Mouse (Mus musculus) forebrain, embryonic 14.5 days (tissue): ENCODE measurements around the gene Gm10260. TPM values are rescaled to one million over a fixed set of nuclear protein-coding genes. Genes with fewer than 3 reads are reported as not detected.

ENCODE experiments used
- ATAC-seq: fragments of 200-750 bp; cut with Nextera tagmentation; 2 replicates; pipeline ENCODE4 v1.8.0; 2017; ENCODE audit warnings: mild to moderate bottlenecking, moderate library complexity
- DNase-seq: peaks from one replicate; pipeline ENCODE4 v3.0.0-alpha.2; 2015; ENCODE audit warnings: low spot score
- H3K27ac ChIP-seq: fragments of 300-500 bp; sonication (generic); 2 replicates; pipeline ENCODE4 v1.5.1; 2014; ENCODE audit warnings: low read depth, mild to moderate bottlenecking, control low read depth, low read length, moderate library complexity
- H3K27me3 ChIP-seq: fragments of 300-500 bp; sonication (generic); replicated peaks from 2 replicates; pipeline ENCODE4 v1.6.1; 2014; ENCODE audit warnings: low read length, control low read depth, mixed read lengths; ENCODE audit not compliant: control insufficient read depth, insufficient read depth
- H3K36me3 ChIP-seq: fragments of 300-500 bp; sonication (generic); 2 replicates; pipeline ENCODE4 v1.6.1; 2014; ENCODE audit warnings: low read length, control low read depth; ENCODE audit not compliant: control insufficient read depth, insufficient read depth
- H3K4me1 ChIP-seq: fragments of 300-500 bp; sonication (generic); 2 replicates; pipeline ENCODE4 v1.6.1; 2014; ENCODE audit warnings: antibody characterized with exemption, low read length, control low read depth; ENCODE audit not compliant: control insufficient read depth, insufficient read depth
- H3K4me2 ChIP-seq: fragments of 300-500 bp; sonication (generic); 2 replicates; pipeline ENCODE4 v1.6.1; 2014; ENCODE audit warnings: mild to moderate bottlenecking, control low read depth, low read length
- H3K4me3 ChIP-seq: fragments of 300-500 bp; sonication (generic); 2 replicates; pipeline ENCODE4 v1.5.1; 2014; ENCODE audit warnings: low read depth, low read length, control low read depth
- H3K9ac ChIP-seq: fragments of 300-500 bp; sonication (generic); 2 replicates; pipeline ENCODE4 v1.6.1; 2014; ENCODE audit warnings: mild to moderate bottlenecking, low read length, control low read depth, moderate library complexity
- H3K9me3 ChIP-seq: fragments of 300-500 bp; sonication (generic); replicated peaks from 2 replicates; pipeline ENCODE4 v1.6.1; 2016; ENCODE audit warnings: low read length, control low read depth, mixed read lengths; ENCODE audit not compliant: control insufficient read depth
- WGBS: fragments of 180-500 bp; shearing (Covaris S2); extraction: QIAGEN DNeasy Blood & Tissue Kit; methylation state at CpG from one replicate; pipeline ENCODE4 v1.1.7; 2014; 5-methylcytosine and 5-hydroxymethylcytosine counted together
- polyA plus RNA-seq: library from polyadenylated mRNA; unstranded; fragments of >200 nt; fragmentation: Nextera tagmentation; extraction: Ambion mirVana; gene quantifications from 2 replicates; pipeline ENCODE4 v1.2.1, GENCODE M21; 2014

Gm10260 gene
- polyA plus RNA-seq, 1 experiment from 2014 or later = 2.9 TPM

GRCm38 (mm10) chr13:97785167-97785835 lies 24.9 kb upstream of the Gm10260 start:
- no peak for DNase-seq
- Histone ChIP-seq H3K4me3 (no peak overlapping the region), H3K9ac (no peak overlapping the region), H3K36me3 (no peaks in the 10 kb centered on the region), H3K4me2 (no peak overlapping the region), H3K27ac (no peak overlapping the region), H3K27me3 (no peaks in the 10 kb centered on the region), H3K9me3 (no peaks in the 10 kb centered on the region), H3K4me1 (no peaks in the 10 kb centered on the region)
- WGBS = 73% methylated on average over 10 of the region's 10 CpGs
- no peak for ATAC-seq

GRCm38 (mm10) chr13:97783423-97784143 lies 23.2 kb upstream of the Gm10260 start:
- DNase-seq (no peak), ATAC-seq (no peak)
- no peaks in the 10 kb centered on the region for H3K36me3 ChIP-seq
- H3K9ac ChIP-seq = no peak overlapping the region
- H3K4me1 ChIP-seq = no peaks in the 10 kb centered on the region
- H3K9me3 ChIP-seq = no peaks in the 10 kb centered on the region
- WGBS = 91% methylated on average over 8 of the region's 8 CpGs
- no peak overlapping the region for H3K4me2 ChIP-seq
- H3K27ac ChIP-seq = no peak overlapping the region
- no peak overlapping the region for H3K4me3 ChIP-seq
- no peaks in the 10 kb centered on the region for H3K27me3 ChIP-seq

- ATAC-seq = no peak
- Histone ChIP-seq H3K4me1 (no peaks in the 10 kb centered on the region), H3K27ac (no peak overlapping the region), H3K4me3 (no peak overlapping the region), H3K36me3 (no peaks in the 10 kb centered on the region), H3K4me2 (no peak overlapping the region), H3K27me3 (no peaks in the 10 kb centered on the region), H3K9me3 (no peaks in the 10 kb centered on the region), H3K9ac (no peak overlapping the region)
- DNase-seq = no peak
- 48% methylated on average over 7 of the region's 7 CpGs for WGBS
These were observed 21.6 kb upstream of the Gm10260 start for GRCm38 (mm10) chr13:97782063-97782462.

- Histone ChIP-seq H3K4me1 (peaks cover 2% of the 10 kb centered on the region; the same call in 1 of the 2 replicates), H3K9ac (no peak overlapping the region), H3K9me3 (no peaks in the 10 kb centered on the region), H3K36me3 (no peaks in the 10 kb centered on the region), H3K27me3 (no peaks in the 10 kb centered on the region), H3K27ac (no peak overlapping the region), H3K4me3 (no peak overlapping the region), H3K4me2 (no peak overlapping the region)
- ATAC-seq (no peak), DNase-seq (no peak)
- 93% methylated on average over 7 of the region's 7 CpGs for WGBS
These were observed 21.2 kb upstream of the Gm10260 start for GRCm38 (mm10) chr13:97781637-97782036.

GRCm38 (mm10) chr13:97780556-97780955 lies 20.1 kb upstream of the Gm10260 start:
- no peak overlapping the region for H3K27ac ChIP-seq
- ATAC-seq (no peak), DNase-seq (no peak)
- no peaks in the 10 kb centered on the region for H3K27me3 ChIP-seq
- H3K4me3 ChIP-seq = no peak overlapping the region
- 58% methylated on average over 2 of the region's 2 CpGs for WGBS
- H3K36me3 ChIP-seq = no peaks in the 10 kb centered on the region
- H3K4me1 ChIP-seq = peaks cover 4% of the 10 kb centered on the region; the same call in 1 of the 2 replicates
- H3K4me2 ChIP-seq = no peak overlapping the region
- no peak overlapping the region for H3K9ac ChIP-seq
- H3K9me3 ChIP-seq = no peaks in the 10 kb centered on the region

GRCm38 (mm10) chr13:97779657-97780445 lies 19.4 kb upstream of the Gm10260 start:
- no peak for DNase-seq
- H3K4me3 ChIP-seq = no peak overlapping the region
- 85% methylated on average over 8 of the region's 8 CpGs for WGBS
- H3K4me1 ChIP-seq = peaks cover 7% of the 10 kb centered on the region
- no peaks in the 10 kb centered on the region for H3K27me3 ChIP-seq
- no peak for ATAC-seq
- no peak overlapping the region for H3K4me2 ChIP-seq
- H3K27ac ChIP-seq = no peak overlapping the region
- no peaks in the 10 kb centered on the region for H3K9me3 ChIP-seq
- H3K36me3 ChIP-seq = no peaks in the 10 kb centered on the region
- no peak overlapping the region for H3K9ac ChIP-seq

GRCm38 (mm10) chr13:97778698-97779194 lies 18.3 kb upstream of the Gm10260 start:
- DNase-seq (no peak), ATAC-seq (no peak)
- H3K9me3 ChIP-seq = no peaks in the 10 kb centered on the region
- 91% methylated on average over 5 of the region's 5 CpGs for WGBS
- no peak overlapping the region for H3K4me3 ChIP-seq
- peaks cover 7% of the 10 kb centered on the region for H3K4me1 ChIP-seq
- H3K27ac ChIP-seq = no peak overlapping the region
- no peaks in the 10 kb centered on the region for H3K27me3 ChIP-seq
- H3K9ac ChIP-seq = no peak overlapping the region
- no peak overlapping the region for H3K4me2 ChIP-seq
- no peaks in the 10 kb centered on the region for H3K36me3 ChIP-seq

GRCm38 (mm10) chr13:97777667-97778066 lies 17.2 kb upstream of the Gm10260 start:
- DNase-seq (no peak), ATAC-seq (no peak)
- Histone ChIP-seq H3K4me2 (no peak overlapping the region), H3K36me3 (no peaks in the 10 kb centered on the region), H3K27ac (no peak overlapping the region), H3K4me1 (peaks cover 7% of the 10 kb centered on the region), H3K9me3 (no peaks in the 10 kb centered on the region), H3K4me3 (no peak overlapping the region), H3K27me3 (no peaks in the 10 kb centered on the region), H3K9ac (no peak overlapping the region)
- WGBS = 86% methylated on average over 2 of the region's 2 CpGs
